Mouse (Mus musculus): ENCODE data around the gene Gm33815.
"Not testable (repeated sequence)": the region's sequence is repeated elsewhere in the genome, so short reads cannot be mapped to it uniquely, and the experiment has no call there.

Gene Gm33815

DNA sequence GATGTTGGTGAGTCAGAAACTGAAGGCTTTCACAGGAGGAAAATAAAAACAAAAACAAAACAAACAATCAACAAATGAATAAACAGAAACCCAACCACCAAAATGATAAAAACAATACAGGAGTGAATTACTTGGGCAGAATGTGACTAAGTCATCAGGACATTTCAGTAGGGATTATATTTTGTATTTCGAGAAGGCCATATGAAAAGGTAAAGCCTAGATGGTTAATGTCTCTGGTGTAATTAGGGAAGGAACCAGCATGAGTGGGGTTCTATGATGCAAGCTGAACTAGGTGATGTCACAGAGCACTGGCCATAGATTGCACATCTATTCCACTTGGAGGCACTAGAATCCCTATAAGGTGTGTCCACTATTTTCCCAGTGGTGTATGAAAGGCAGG is at the start of gene Gm33815:
Gene Gm33815 (plus strand): TSS at position 301 of the 400 bp plus-strand sequence.
- DNase-seq, result not testable (repeated sequence)

All from lung, adult 18-20 months (tissue).